Mouse (Mus musculus): ENCODE measurements around the gene Lat.
A peak's percentile ranks its signal among the peaks of the same experiment; 100 is the strongest.
"Not testable (repeated sequence)": the region's sequence is repeated elsewhere in the genome, so short reads cannot be mapped to it uniquely, and the experiment has no call there.

The Lat gene

DNA sequence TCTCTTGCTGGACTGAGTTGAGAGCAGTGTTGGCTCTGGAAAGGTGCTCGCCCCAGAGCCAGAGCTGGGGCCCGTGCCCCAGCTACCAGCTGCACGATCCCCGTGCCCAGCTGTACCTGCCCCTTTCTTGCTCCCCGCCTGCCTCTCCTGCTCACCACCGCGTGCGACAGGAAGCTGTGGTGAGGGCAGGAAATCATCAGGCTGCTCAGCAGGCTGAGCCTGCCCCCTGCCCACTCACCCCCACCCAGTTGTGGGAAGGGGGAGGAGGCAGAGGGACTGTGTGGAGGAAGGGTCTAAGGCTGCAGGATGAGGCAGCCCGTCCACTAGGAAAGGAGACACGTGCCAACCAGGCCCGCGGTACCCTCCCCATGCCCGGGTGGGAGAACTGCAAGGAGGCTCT lies at the start of gene Lat:
Gene Lat (minus strand): TSS at position 178 of the 400 bp plus-strand sequence.
- DNase-seq = no peak

DNA sequence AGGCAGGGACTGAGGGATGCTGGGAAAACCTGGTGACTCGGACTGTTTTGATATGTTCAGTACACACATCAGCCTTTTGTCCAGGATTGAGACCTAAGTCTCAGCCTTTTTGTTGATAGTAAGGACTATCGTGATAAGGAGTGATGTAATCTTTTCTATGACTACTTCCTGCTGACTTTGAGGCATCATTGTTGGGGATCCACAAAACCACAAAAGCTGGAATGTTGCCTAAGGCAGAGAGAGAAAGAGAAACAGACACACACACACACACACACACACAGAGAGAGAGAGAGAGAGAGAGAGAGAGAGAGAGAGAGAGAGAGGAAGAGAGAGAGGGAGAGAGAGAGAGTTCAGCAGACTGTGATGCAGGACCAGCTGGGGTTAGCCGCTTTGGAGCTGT lies 49.1 kb upstream of the Lat start:
- DNase-seq = no peak

DNA sequence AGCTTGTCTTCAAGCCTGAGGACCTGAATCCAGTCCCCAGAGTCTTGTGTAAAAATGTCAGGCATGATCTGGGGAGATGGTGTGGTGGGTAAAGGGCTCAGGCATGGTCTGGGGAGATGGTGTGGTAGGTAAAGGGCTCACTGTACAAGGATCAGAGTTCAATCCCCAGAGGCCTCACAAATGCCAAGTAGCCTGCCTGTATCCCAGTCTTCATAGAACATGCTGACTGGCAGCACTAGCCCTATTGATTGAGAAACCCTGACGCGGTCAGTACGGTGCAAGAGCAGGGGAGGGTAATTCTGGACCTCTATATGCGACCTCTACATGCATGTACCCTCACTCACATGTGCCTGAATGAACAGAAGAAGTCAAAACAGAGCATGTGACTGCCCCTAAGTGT lies 48.2 kb upstream of the Lat start:
- DNase-seq = no peak

DNA sequence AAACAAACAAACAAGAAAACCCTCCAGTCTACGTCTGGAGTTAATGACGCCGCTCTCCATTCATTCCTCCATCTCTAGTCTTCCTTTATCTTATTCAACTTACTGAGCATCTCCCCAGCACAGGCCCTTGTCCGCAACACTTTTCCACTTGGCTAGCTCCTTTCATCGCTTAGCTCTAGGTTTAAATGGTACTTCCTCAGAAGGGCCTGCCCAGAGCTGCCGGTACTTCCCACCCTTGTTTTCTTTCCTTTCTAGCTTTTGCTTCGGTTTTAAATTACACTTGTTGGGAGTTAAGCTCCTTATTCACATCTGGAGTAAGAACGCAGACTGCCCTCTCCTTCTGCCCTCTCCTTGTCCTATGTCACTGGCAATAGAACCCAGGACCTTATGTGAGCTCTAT lies 47.7 kb upstream of the Lat start:
- DNase-seq = no peak

DNA sequence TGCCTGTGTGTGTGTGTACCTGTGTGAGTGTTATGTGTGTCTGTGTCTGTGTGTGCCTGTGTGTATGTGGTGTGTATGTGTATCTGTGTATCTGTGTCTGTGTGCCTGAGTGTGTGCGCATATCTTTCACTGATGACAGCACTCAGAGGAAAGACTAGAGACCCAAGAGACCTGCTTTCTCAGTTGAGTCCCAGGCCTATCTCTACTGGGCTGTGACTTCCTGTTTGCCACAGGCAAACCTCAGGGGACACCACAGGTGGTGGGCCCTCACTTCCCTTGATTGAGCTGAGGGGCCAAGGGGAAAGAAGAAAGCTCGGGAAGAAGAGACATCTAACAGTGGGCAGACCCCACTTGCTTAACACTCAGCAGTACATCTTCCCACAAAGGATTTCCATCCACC lies 47.2 kb upstream of the Lat start:
- no peak for DNase-seq

DNA sequence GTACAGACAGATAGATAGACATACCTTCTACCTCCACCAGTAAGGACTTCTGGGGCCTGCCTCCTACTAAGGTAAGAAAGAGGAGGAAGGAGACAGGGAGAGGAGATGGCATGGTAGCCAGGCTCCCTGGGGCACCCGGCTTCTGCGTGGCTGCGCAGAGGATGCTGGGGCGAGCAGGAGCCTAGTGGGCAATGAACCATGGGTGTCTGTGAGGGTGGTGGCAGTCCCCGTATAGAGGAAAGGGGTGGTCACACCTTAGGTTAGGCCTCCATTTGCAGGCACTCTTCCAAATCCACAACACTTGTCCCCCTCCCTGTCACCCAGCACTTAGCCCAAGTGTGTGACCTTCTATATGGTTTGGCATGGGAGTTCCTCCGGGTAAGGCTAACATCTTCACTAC lies 45.4 kb upstream of the Lat start, which contains the start of gene Cd19:
Gene Cd19 (minus strand): TSS at position 165 of the 400 bp plus-strand sequence.
- no peak for DNase-seq

DNA sequence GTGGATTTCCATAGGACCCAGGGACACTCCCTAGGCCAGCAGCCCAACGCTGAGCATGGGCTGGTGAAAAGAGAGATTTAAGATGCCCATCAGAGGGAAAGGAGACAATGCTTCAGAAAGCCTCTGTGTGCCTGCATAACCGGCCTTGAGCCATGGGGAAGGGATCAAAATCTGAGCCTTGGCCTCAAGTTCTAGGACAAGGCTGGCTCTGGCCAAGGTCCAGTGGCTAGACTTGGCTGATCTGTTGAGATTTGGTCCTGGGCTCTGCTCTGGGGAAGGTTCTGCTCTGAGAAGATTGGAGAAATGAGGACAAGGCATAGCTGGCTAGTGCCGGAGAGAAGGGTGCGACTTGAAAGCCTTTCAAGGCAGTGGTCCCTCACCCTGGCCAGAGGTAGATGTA lies 41.7 kb upstream of the Lat start:
- no peak for DNase-seq

DNA sequence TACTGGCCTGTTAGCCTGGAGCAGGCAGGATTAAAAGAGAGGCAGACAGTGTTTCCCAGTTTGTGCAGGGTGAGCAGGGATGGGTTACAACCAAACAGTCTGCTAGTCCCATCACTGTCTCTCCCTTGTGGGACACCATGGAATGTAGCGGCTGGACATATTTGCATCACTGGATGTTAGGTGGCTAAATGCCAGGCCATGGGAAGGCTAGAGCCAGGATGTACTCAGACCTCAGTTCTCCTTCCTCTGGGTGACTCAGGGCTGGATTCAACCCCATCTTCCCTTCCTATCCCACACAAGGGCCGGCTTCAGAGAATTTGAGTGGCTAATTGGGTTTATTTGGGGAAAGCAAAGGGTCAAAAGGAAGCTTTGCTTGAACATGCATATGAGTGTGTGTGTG lies 39.3 kb upstream of the Lat start:
- no peak for DNase-seq

DNA sequence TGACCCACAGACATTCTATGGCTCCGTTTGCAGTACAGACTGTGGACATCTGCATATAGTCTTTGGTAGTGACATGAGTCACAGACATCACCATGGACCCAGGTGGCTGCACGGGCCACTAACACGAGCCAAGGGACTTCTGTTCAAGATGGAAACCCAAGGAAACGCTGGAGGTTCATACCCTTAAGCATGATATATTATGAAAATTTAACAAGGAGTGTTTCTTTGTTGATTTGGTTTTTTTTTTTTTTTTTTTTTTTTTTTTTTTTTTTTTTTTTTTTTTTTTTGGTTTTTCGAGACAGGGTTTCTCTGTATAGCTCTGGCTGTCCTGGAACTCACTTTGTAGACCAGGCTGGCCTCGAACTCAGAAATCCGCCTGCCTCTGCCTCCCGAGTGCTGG lies 33.1 kb upstream of the Lat start:
- not testable (repeated sequence) for DNase-seq

DNA sequence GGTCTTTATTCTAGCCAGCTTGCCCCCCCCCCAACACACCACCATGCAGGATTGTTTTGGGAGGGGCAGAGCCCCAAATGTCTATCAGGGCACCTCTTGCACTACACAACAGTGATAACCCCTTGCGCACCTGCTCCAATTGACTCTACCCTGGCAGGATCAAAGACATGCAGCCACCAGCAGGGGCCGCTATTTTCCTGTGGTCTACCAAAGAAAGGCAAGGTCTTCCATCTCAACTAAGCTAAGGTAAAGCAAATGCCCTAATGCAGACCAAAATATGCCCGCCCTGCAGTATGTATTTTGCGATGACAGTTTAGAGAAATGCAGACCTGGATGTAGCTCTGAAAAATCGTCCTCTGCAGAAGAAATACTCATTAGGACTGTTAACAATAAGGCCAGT lies 30.2 kb upstream of the Lat start:
- DNase-seq = peak; percentile 64

DNA sequence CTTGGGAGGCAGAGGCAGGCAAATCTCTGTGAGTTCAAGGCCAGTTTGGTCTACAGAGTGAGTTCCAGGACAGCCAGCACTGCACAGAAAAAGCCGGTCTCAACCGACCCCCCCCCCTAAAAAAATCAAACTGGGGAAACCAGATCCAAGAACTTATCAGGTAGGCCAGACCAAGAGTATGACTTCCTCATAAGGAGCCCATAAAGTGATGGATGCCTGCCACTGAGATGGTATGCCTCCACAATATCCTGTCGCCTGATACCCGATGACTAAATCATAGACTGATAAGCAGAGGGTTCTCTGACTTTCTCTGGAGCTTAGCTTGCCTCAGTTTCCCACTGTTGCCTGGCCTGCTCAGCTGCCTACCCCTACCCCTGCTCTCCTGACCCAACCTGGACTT lies 28.5 kb upstream of the Lat start:
- no peak for DNase-seq

DNA sequence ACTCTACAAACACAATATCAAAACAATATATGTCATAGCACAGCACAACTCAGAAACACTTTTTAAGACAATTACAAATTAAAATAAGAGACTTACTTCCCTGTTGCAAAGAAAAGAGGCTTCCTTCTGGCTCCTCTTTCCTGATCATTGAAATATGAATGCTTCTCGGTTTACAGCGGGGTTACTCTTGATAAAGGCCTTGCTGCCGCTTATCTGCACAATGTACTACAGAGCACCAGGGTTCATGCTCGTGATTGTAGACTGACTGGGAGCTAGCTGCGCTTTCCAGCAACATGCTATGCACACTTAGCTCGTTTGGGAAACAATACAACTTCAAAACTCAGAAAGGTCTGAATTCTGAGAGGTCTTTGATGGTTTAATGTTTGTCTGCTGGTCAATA lies 27.9 kb upstream of the Lat start:
- no peak for DNase-seq

DNA sequence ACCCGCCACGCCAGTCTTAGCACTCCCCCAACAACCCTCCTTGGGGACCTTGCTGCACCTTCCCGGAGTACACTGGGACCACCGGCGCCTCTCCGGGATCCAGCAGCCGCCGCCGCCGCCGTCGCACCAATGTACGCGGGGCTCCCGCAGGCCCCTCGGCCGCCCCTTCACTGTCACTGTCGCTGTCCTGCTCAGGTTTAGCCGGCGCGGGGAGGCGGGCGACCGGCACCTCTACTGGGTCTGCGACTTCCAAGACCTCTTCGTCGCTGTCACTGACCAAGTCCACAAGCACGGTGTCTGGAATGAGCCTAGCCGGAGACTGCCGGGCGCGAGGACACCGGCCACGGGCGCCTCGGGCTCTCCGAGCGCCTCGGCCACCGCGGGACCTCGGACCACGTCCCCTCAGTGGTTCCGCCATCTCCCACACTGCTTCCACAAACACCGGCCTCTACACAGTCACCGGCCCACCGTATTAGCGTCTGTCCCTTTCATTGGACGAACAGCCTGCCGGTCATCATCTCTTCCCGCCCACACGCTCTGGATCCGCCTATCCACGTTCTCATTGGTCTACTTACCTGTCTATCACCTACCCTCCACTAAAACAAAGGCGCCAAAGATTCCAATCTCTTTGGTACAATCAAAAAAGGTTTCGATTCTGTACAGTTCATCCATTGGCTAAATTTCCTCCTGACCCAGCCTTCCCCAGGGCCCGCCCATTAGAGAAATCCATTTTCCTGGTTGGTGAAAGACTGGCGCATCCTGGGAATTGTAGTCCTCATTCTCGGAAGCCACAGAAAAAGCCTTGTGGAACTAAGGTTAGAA lies 27.1 kb upstream of the Lat start, which contains the start of gene Nfatc2ip:
Gene Nfatc2ip (minus strand): TSS at position 440 of the 822 bp plus-strand sequence.
- DNase-seq = peak; percentile 96

DNA sequence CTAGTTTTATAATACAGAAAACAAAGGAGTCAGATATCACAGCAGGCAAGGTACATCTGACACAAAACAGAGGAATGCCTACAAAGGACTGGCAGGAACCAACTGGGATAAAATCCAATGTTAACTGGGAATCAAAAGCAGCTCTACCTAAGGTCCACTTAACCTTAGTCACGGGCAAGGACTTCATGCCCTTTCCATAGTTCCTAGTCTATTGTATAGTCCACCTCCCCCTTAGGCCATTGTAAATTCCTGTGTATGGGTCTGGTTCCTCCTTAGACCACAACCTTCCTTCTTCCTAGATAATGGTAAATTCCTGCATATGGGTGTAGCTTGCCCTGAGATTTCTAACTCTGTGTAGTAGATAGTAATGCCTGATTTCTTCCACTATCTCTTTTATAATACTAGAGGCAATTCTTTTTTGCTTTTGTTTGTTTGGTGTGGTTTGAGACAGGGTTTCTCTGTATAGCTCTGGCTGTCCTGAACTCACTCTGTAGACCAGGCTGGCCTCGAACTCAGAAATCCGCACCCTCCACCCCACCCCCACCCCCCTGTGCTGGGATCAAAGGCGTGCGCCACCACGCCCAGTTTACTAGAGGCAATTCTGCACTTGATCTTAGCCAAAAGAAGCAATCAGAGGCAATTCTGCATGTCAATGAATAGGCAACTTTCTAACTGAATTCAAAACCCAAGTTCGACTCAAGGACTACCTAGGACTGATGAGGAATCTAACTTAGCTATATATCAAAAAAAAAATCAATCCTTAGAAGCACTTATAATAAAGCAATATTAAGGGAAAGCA lies 22.9 kb upstream of the Lat start:
- DNase-seq = not testable (repeated sequence)

DNA sequence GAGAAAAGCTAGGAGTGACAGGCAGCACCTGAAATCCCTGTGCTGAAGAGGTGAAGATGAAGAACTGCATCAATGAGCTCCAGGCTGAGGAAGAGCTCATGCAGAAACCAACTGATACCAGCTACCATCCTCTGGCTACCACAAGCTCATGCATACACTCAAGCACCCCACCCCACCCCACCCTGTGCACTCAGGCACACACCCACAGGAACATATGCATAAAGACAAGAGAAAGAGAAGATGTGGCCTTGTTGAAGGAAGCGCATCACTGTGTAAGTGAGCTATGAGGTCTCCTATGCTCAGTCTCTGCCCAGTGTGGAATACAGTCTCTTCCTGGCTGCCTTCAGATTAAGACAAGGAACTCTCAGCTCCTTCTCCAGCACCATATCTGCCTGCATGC lies 18.8 kb upstream of the Lat start:
- DNase-seq = no peak

DNA sequence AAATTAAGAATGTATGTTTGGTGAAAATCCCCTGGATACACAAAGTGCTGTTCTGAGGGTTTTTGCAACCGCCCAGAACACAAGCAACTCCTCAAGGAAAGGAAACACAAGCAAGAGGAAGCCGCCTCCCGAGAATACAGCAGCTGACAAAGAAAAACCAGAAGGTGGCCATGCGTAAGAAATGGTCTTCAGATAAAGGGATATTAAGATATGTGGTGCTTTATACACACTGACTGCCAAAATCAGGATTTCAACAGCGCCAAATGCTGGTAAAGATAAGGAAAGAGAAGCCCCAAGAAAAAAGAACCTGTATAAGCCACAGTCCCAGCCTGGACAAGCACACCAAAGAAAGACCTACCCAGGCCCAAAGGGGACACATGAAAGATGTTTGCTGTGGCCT lies 14.2 kb upstream of the Lat start:
- DNase-seq = no peak

DNA sequence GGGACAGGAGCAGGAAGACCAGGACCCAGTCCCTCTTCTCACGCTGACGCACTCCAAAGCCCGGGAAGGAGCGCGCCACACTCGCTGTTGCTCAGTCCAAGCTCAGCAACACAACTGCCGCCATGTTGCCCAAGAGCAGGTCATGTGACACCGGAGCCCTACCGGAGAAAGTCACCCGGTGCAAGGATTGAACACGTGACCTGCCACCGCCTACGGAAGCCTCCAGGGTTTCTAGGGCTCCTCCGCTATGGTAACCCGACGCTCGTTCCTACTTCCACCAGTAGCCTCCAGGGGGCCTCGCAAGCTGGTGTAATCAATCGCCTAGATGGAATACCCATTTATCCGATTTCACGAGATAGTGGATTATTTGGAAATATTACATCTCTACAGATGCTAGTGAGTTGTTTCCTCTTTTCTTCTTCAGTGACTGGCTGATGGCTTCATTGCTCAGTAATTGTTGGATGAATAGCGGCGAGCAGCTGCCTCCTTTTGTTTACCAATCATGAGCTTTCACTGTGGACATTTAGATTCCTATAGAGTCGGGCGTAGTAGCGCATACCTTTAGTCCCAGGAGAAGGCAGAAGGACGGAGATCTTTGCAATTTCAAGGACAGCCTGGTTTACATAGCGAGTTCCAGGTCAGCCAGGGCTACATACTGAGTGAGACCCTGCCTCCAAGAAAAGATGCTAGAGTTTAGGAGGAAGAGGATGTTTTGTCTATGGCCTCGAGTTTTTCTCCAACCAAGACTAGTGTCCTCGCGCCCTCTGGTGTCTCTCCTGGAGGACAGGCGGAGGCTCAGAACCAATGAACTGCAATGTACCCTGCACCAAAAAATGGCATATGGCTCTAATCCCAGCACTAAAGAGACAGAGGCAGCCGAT lies 8.1 kb upstream of the Lat start, which contains the start of gene Spns1:
Gene Spns1 (minus strand): TSS at position 173 of the 881 bp plus-strand sequence.
- DNase-seq = peak; percentile 96

DNA sequence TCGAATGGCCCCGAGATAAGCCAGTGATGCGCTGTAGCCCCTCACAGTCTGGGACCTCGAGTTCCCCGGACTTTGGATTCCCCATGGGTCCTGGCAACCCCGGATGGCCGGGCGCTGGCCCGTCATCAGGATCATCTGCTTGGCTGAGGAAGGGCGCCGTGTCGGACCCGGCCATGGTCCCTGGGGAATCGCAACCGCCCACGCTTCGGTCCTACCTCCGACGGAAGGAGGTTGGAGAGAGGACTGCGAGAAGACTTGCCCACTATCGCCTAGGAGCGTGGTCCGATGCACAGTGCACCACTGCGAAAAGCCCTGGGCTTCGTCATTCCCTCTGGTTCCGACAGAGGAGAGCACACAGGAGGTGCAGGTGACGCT lies 7.5 kb upstream of the Lat start:
- no peak for DNase-seq

DNA sequence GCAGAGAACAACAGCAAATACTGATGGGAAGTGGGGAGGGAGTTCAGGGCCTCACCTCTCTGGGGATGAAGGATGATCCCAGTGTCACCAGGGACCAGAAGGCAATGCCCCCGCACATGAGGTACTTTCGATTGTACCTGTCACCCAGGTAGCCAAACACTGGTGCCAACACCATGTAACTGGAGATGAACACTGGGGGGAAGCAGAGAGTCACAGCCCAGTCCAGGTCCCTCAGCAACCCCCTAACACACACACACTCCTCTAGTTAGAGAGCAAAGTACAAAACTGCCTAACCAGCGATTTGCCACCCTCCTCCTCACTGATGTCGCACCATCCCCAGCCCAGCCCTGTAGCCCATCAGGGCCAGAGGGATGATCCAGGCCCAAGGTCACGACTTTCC lies 5.6 kb upstream of the Lat start:
- DNase-seq = no peak

DNA sequence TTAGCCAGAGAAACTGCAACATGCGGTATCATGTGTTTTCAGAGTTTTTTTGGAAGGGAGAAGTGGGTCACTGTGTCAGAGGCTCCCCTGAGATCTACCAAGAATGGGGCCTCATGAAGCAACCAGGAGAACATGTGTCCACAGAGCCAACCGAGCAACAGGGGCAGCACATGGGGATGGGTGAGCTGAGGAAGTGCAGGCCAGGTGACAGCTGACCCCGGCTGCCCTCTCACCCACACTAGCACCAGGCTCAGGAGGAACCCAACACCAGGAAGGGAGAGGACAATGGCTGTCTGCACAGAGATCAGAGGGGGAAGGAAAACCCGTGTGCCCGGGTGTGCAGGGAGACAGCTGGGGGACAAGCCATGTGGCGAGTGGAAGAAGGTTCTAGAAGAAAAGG lies 5.2 kb upstream of the Lat start:
- no peak for DNase-seq

DNA sequence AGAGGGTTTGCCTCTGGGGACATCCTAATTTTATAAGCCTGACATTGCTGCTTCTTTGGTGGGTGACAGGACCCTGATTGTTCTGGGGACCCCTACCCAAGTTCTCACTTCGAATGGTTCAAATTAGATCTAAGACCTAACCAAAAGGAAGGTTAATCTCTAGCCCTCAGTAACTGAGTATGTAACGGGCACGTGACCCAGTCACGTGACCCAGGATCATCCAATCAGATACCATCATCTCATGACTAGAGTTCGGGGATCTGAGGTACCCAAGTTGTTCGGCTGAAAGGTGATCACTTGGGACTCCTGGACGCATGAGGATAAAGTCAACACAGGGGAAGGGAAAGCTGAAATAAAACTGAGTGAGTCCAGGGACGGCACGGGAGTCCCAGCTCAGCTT lies 3.6 kb upstream of the Lat start:
- no peak for DNase-seq

DNA sequence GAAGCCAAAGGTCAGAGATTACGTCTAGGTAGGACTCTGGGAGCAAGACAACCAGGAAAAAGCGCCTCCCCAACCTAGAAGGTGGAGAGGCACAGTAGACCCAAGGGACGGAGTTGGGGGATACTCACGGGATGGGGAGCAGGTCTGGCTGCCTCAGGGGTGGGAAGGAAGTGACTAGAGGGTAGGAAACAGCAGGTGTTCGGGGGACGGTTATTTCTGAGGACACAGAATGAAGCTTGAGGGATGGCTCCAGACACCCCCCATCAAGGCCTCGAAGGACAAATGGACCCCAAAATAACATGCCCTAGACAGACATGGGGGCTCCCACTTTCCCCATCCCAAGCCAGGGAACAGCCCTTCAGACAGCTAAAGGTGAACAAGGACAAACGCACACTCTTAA lies 1.0 kb downstream of the Lat start:
- DNase-seq = no peak

DNA sequence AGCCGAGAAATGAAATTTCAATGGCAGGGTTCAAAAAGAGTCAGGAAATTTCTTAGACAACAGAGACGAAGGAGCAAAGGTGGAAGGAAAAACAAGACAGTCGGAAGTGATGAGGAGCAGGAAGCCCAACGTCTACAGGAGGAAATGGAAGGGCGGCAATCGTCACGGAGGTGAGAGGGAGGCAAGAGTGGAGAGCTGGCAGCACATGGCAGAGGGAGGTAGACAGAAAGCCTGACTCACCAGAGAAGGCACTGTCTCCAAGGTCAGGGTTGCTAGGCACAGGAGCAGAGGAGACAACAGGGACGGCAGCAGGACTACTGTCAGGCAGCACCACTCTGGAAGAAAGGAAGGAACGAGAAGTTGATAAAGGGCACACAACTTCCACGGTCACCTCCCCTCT lies 1.7 kb downstream of the Lat start:
- no peak for DNase-seq
